Comparison of ENCODE assay signal across 8 mouse cellular contexts in the genomic region with DNA sequence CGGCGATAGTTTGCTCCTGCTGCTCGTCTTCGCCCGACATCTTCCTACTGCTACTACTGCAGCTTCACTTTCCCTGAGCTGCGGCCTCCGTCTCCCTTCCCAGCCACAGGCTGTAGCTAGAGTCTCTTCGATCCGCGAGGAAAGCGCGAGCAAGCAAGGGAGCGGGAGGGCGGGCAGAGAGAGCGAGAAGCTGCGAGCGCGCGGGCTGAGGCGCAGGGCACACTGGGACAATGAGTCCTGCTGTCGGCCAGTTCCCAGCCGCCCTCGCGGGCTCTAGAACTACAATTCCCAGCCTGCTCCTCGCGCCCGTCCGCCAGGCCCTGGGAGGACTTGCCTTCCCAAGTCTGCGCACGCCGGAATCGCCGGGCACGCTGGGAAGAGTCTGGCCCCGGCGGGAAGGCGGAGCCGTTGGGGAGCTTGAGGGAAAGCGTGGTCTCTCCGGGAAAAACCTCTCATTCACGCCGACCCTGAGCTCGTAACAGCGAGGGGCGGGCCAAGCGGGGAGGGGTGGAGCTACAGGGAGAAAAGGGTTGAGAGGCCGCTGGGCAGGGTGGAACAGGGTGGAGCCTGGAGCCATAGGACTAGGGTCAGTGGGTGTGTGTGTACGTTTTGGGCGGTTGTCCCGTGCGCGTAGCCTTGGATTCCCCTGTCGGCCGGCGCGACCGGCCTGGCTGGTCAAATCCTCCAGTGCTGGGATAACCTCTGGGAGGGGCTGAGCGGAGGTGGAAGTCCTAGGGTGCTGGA. TPM values are rescaled to one million over a fixed set of nuclear protein-coding genes. Genes with fewer than 3 reads are reported as not detected.
DNase-seq lines count a peak whose midpoint lies in the region; ATAC-seq lines count a peak whose summit lies in the region.

A gene (minus strand): TSS at position 200 of the 744 bp plus-strand sequence.

- peak; percentile 96 for ATAC-seq in frontal cortex, adult (ENCODE audit: low TSS enrichment)

- peak; percentile 100 for DNase-seq in MN1 (ENCODE audit: low spot score)
- DNase-seq in cerebellum, adult 9-10 months, result peak; percentile 97
- DNase-seq in hindbrain, embryonic 10.5 days (ENCODE audit: low spot score), result peak; percentile 100
- DNase-seq in layer of hippocampus, postnatal 10 days (ENCODE audit: low spot score in 2 of 2), result peak; percentile 98
- peak; percentile 99 for DNase-seq in lung, postnatal 10 days
- DNase-seq in ovary, postnatal 36 days (ENCODE audit: low spot score), result peak; percentile 99
- DNase-seq in thymus, postnatal 25 days, result peak; percentile 95

- peaks cover 31% of the 10 kb centered on the region for H3K4me1 ChIP-seq in hindbrain, embryonic 10.5 days (replicated peaks)

- peaks cover 31% of the 10 kb centered on the region for H3K36me3 ChIP-seq in hindbrain, embryonic 10.5 days

- WGBS in hindbrain, embryonic 10.5 days, result under 1% methylated on average over 58 of the region's 58 CpGs

- peak within 1 kb of the TSS; percentile 94 for H3K27ac ChIP-seq in hindbrain, embryonic 10.5 days

- H3K4me3 ChIP-seq in hindbrain, embryonic 10.5 days, result peak within 1 kb of the TSS; percentile 98

- no peaks in the 10 kb centered on the region for H3K27me3 ChIP-seq in hindbrain, embryonic 10.5 days (ENCODE audit: insufficient read depth, poor library complexity, severe bottlenecking)

- no peaks in the 10 kb centered on the region for H3K9me3 ChIP-seq in hindbrain, embryonic 10.5 days

RNA-seq across cellular contexts. Expression of the gene that starts here (rescaled TPM):
- 205 and 257 TPM in 2 replicates for polyA plus RNA-seq in hindbrain, embryonic 10.5 days (2016; fragmentation: Nextera tagmentation; extraction: Ambion mirVana)
- total RNA-seq in layer of hippocampus, postnatal 10 days (2021), result 10 to 100 TPM; 83.2 to 87.6 TPM

Comparison
In these comparisons a context has a peak if more than half of its experiments do, and no peak if none do; other contexts are left out.
1. Peak in every context shown above with its lines: DNase-seq, ATAC-seq, H3K4me3 ChIP-seq and H3K27ac ChIP-seq.